Mouse (Mus musculus) liver, postnatal 0 days (tissue): Measurements from ENCODE around the gene H2-T24. TPM values are rescaled to one million over a fixed set of nuclear protein-coding genes. Genes with fewer than 3 reads are reported as not detected.
A peak's percentile ranks its signal among the peaks of the same experiment; 100 is the strongest.
"Not testable (repeated sequence)": the region's sequence is repeated elsewhere in the genome, so short reads cannot be mapped to it uniquely, and the experiment has no call there.

ENCODE experiments used
- ATAC-seq: fragments of 200-750 bp; cut with Nextera tagmentation; 2 replicates; pipeline ENCODE4 v1.8.0; 2017; ENCODE audit warnings: mild to moderate bottlenecking, moderate library complexity
- DNase-seq: peaks from one replicate; pipeline ENCODE4 v3.0.0-alpha.2; 2016
- H3K27ac ChIP-seq: fragments of 300-500 bp; sonication (generic); 2 replicates; pipeline ENCODE4 v1.5.1; 2014; ENCODE audit warnings: antibody characterized with exemption, moderate library complexity, mild to moderate bottlenecking, low read depth
- H3K27me3 ChIP-seq: fragments of 300-500 bp; sonication (generic); 2 replicates; pipeline ENCODE4 v1.6.1; 2014; ENCODE audit warnings: low read length, control low read depth, mixed read lengths; ENCODE audit not compliant: insufficient read depth
- H3K36me3 ChIP-seq: fragments of 300-500 bp; sonication (generic); replicated peaks from 2 replicates; pipeline ENCODE4 v1.6.1; 2014; ENCODE audit warnings: mild to moderate bottlenecking, control low read depth, low read length, moderate library complexity, mixed read lengths; ENCODE audit not compliant: insufficient read depth
- H3K4me1 ChIP-seq: fragments of 300-500 bp; sonication (generic); 2 replicates; pipeline ENCODE4 v1.6.1; 2014; ENCODE audit warnings: antibody characterized with exemption, mild to moderate bottlenecking, control low read depth; ENCODE audit not compliant: insufficient read depth
- H3K4me2 ChIP-seq: fragments of 300-500 bp; sonication (generic); 2 replicates; pipeline ENCODE4 v1.6.1; 2014; ENCODE audit warnings: low read depth, mild to moderate bottlenecking, low read length, moderate library complexity, mixed read lengths
- H3K4me3 ChIP-seq: fragments of 300-500 bp; sonication (generic); 2 replicates; pipeline ENCODE4 v1.5.1; 2014; ENCODE audit warnings: low read depth, low read length
- H3K9ac ChIP-seq: fragments of 300-500 bp; sonication (generic); replicated peaks from 2 replicates; pipeline ENCODE4 v1.6.1; 2014; ENCODE audit warnings: mild to moderate bottlenecking, moderate library complexity
- H3K9me3 ChIP-seq: fragments of 300-500 bp; sonication (generic); 2 replicates; pipeline ENCODE4 v1.6.1; 2016; ENCODE audit warnings: mild to moderate bottlenecking, control low read depth, low read length, mixed read lengths
- CTCF ChIP-seq: sonication (generic); IDR thresholded peaks from 2 replicates; pipeline ENCODE4 v1.5.1; 2016; ENCODE audit warnings: antibody characterized with exemption, low read depth
- WGBS: fragments of 180-500 bp; shearing (Covaris S2); extraction: QIAGEN DNeasy Blood & Tissue Kit; methylation state at CpG from one replicate; pipeline ENCODE4 v1.1.7; 2014; ENCODE audit not compliant: insufficient replicate concordance; 5-methylcytosine and 5-hydroxymethylcytosine counted together
- polyA plus RNA-seq: library from polyadenylated mRNA; unstranded; fragments of >200 nt; fragmentation: Nextera tagmentation; extraction: Ambion mirVana; gene quantifications from 2 replicates; pipeline ENCODE4 v1.2.1, GENCODE M21; 2015

Gene H2-T24
- polyA plus RNA-seq, 1 experiment from 2014 or later: 4.6 TPM

DNA sequence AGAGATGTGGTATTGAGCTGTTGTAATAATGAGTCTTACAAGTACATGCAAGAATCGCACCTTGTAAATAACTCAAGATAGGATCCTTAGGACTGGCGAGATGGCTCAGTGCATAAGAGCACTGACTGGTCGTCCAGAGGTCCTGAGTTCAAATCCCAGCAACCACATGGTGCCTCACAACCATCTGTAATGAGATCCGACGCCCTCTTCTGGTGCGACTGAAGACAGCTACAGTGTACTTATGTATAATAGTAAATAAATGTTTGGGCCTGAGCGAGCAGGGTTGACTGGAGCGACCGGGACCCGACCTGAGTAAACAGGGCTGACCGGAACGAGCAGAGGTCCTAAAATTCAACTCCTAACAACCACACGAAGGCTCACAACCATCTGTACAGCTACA is 15.8 kb upstream of the H2-T24 start:
- peak overlapping the region; percentile 78 for H3K27ac ChIP-seq
- not testable (repeated sequence) for H3K4me1 ChIP-seq

DNA sequence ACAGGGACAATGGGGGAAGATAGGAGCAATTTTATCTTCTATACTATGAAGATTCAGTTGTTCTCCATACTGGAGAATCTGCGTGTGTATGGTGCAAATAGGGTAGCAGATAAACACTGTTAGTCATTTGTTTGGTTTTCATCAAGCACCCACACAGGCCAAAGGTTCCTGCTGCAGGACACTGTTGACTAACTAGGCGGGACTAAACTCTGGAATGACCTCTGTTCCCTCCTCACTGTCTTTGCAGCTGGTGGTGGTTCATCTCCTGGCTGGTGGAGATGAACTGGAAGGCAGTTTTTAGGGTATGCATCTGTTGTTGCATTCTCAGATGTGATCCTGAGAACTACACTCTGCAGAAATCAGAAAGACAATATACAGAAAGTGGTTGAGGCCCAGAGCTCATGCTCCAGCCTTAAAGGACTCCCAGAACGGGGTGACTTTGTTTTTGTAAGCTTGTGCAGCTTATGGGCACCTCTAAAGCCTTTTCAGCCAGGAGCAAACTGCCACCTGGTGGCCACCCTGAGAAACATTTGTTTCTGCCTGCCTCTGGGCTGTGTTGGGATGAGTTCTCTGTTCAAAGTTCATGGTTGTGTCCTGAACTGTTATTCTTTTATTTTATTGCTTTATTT is 14.8 kb upstream of the H2-T24 start:
- 31% methylated on average over 3 of the region's 3 CpGs for WGBS
- peaks cover 14% of the 10 kb centered on the region for H3K4me1 ChIP-seq
- not testable (repeated sequence) for H3K36me3 ChIP-seq, H3K4me3 ChIP-seq, H3K4me2 ChIP-seq, H3K9me3 ChIP-seq, H3K9ac ChIP-seq, H3K27me3 ChIP-seq
- peak; percentile 76 for TF ChIP-seq CTCF
- peak overlapping the region; percentile 78 for H3K27ac ChIP-seq
- DNase-seq: peak; percentile 63
- ATAC-seq: peak; percentile 83

More for the DNA sequence above, 15.8 kb upstream of the H2-T24 start:
- H3K36me3 ChIP-seq, H3K27me3 ChIP-seq, H3K9me3 ChIP-seq, ATAC-seq, H3K9ac ChIP-seq, H3K4me2 ChIP-seq, DNase-seq, H3K4me3 ChIP-seq: not testable (repeated sequence)
- 77% methylated on average over 13 of the region's 13 CpGs for WGBS
- peak; percentile 21; the same call in 1 of the 2 replicates for TF ChIP-seq CTCF

DNA sequence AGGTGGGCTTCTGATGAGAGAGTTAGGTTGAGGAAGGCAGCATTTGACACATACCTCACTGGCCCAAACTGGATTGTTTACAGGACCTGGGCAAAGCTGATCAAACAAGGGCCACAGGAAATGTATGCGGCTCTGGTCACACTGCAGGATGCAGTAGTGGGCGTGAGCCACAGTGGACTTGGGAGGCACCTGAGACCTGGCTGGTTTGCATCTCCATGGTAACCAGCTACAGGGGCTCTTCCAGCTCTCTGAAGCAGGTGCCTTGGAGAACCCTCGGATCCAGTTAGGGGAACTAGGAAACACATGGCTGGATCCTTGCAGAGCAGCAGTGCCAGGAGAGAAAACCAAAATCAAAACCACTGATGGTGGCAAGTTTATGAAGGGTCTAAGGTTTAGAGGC is 14.2 kb upstream of the H2-T24 start:
- Histone ChIP-seq H3K27ac (peak overlapping the region; percentile 78), H3K4me2 (0 out of 2 replicates have a peak overlapping the region, but pooled peaks have one; percentile 18), H3K4me1 (peaks cover 16% of the 10 kb centered on the region)
- 60% methylated on average over 3 of the region's 3 CpGs for WGBS
- H3K4me3 ChIP-seq, H3K27me3 ChIP-seq, H3K36me3 ChIP-seq, H3K9ac ChIP-seq, H3K9me3 ChIP-seq, DNase-seq: not testable (repeated sequence)
- peak; percentile 46 for ATAC-seq

DNA sequence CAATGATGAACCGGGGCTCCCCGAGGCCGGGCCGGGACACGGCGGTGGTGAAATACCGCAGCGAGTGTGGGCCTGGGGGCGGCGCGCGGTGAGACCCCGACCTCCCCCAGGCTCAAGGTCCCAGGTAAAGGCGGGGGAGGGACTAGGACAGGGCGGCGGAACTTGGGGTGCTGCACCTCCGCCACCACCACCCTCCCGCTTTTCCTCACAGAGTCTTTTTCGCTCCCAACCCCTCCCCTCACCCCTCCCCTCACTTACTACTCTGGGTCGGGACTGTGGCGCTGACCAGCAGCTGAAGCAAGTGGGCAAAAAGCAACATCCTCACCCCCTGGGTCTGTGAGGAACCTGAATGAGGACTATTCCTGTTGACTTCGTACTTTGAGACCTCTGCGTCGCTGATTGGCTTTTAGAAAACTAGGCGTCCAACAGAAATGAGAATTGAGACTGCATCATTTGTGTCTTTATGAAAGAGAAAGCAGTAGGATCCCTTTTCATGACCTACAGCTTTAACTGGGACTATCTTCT is 12.1 kb upstream of the H2-T24 start, which contains the start of gene H2-T23:
TSS of gene H2-T23 (minus strand) at position 505 of the 525 bp plus-strand sequence.
- DNase-seq (peak; percentile 76), ATAC-seq (peak; percentile 53)
- not testable (repeated sequence) for H3K36me3 ChIP-seq, H3K27me3 ChIP-seq, H3K9me3 ChIP-seq
- Histone ChIP-seq H3K4me1 (peaks cover 16% of the 10 kb centered on the region), H3K27ac (peak within 1 kb of the TSS; percentile 84), H3K4me3 (peak within 1 kb of the TSS; percentile 76), H3K4me2 (peak within 1 kb of the TSS; percentile 84), H3K9ac (peak within 1 kb of the TSS; percentile 86)
- under 1% methylated on average over 24 of the region's 25 CpGs for WGBS

DNA sequence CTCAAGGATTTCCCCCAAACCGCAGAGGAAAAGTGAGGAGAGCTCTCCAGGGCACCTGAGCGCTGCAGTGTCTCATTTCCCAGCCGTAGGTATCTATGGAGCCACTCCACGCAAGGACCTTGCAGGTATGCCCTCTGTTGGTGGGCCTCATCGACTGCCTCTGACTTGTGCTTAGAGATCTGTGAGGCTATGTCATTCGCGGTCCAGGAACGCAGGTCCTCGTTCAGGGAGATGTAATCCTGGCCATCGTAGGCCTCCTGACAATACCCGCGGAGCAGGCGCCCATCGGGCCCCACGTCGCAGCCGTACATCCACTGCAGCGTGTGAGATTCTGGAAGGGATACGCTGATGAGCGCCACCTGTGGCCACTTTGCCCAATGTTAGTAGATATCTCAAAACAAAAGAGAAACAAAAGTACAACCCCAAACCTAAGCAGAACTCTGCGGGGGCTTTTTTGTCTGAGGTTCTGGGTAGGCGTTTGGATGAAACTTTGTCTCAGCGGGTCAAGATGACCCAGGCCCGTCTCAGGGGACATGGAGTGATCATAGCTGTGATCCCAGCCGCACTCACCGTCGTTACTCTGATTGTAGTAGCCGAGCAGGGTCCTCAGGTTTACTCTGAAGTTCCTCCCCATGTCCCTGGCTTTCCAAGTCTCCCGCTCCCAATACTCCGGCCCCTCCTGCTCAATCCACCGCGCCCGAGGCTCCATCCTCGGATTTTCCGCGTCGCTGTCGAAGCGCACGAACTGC is 11.4 kb upstream of the H2-T24 start:
- peaks cover 16% of the 10 kb centered on the region for H3K4me1 ChIP-seq
- peak; percentile 49 for DNase-seq
- 2% methylated on average over 40 of the region's 40 CpGs for WGBS
- peak overlapping the region; percentile 84 for H3K4me2 ChIP-seq
- H3K27me3 ChIP-seq, H3K9me3 ChIP-seq, H3K36me3 ChIP-seq: not testable (repeated sequence)
- peak overlapping the region; percentile 76 for H3K4me3 ChIP-seq
- H3K9ac ChIP-seq: peak overlapping the region; percentile 86
- peak; percentile 67 for TF ChIP-seq CTCF
- H3K27ac ChIP-seq: peak overlapping the region; percentile 84
- peak; percentile 38 for ATAC-seq

DNA sequence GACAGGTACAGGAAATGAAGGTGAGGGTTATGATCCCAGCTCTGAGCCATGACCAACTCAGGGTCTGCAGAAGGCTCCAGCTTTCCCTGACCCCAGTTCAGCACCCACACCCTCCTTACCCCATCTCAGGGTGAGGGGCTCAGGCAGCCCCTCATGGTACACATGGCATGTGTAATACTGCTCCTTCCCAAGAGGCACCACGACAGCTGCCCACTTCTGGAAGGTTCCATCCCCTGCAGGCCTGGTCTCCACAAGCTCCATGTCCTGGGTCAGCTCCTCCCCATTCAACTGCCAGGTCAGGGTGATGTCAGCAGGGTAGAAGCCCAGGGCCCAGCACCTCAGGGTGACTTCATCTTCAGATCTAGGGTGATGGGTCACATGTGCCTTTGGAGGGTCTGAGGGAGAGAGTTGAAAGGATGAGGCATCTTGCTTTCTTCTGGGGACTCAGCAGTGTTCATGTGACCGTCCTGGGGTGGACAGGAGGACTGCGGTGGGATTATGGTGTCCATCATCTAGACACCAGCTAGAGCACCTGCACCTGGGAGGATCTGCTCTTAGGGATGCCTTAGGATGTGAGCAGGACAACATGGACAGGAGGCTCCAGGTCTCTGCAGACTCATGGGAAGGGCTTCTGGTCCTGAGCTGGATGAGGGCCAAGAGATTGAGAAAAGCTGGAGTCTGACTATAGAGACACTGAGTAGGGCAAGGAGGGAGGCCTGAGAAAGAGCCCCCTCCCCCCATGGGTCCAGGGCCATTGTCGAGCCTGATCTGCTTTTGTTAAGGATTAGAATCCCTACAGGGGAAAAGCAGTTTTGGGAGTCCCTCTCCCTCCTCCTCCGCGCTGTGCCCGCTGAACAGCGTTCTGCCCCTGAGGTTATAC is 10.6 kb upstream of the H2-T24 start:
- H3K9me3 ChIP-seq, H3K27me3 ChIP-seq, DNase-seq, ATAC-seq, H3K36me3 ChIP-seq: not testable (repeated sequence)
- Histone ChIP-seq H3K4me1 (peaks cover 16% of the 10 kb centered on the region), H3K27ac (peak overlapping the region; percentile 84), H3K4me3 (peak overlapping the region; percentile 76), H3K9ac (peak overlapping the region; percentile 86), H3K4me2 (peak overlapping the region; percentile 84)
- WGBS: 69% methylated on average over 8 of the region's 8 CpGs
